Mouse (Mus musculus) left cerebral cortex, postnatal 4 days (tissue): Measurements from ENCODE around the gene Ccdc47. TPM values are rescaled to one million over a fixed set of nuclear protein-coding genes. Genes with fewer than 3 reads are reported as not detected.
"Not testable (repeated sequence)": the region's sequence is repeated elsewhere in the genome, so short reads cannot be mapped to it uniquely, and the experiment has no call there.

Experiments used
- DNase-seq: peaks from one replicate; pipeline ENCODE4 v3.0.0-alpha.2; 2022
- intact Hi-C: fragments of 180-260 bp; cut with DNase I; formaldehyde crosslinking; loops from one replicate; pipeline ENCODE4 v1.15.1; 2025
- total RNA-seq, 2 experiments: library from RNA; stranded (reverse); gene quantifications; 2 replicates each; pipeline ENCODE4 v1.2.3; 2021

The Ccdc47 gene
- 10 to 100 TPM; 69.4 to 74.7 TPM for total RNA-seq

DNA sequence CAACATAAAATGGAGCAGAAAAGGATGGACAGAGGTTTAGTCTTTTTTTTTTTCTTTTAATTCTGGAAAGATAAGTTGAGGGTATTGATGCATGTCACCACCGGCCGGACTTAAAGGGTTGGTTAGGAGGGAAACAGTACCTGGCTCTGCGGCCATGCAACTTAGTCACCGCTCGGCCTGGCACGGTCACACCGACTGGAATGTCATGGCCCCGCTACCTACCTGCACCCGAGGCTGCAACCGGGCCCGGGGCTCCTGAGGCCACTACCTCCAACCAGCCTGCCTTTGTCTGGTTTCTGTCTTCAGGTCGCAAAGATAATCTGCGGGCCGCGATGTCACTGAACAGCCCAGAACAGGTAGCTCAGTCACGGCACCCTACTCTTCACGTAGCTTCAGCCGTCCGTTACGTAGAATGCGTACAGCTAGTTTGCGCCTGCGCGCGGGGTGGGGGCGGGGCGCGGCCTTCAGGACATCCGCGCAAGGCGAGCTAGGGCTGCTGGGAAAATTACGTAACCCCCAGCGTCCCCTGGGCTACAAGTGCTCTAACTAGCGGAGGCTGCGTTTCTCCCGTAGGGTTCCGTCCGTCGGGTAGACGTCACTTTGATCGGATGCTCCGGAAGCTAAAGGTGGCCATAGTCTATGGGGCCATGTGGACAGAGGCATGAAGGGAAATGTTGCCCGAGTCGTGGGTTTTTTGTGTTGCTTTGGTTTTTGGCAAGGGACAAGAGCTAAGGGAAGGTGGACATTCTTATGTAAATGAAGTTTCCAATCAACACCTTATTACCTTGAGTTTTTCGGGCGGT is at the start of gene Ccdc47:
TSS of gene Ccdc47 (minus strand) at position 418 of the 803 bp plus-strand sequence.
- DNase-seq, result peak; percentile 98
- intact Hi-C loops, result no loop called here

DNA sequence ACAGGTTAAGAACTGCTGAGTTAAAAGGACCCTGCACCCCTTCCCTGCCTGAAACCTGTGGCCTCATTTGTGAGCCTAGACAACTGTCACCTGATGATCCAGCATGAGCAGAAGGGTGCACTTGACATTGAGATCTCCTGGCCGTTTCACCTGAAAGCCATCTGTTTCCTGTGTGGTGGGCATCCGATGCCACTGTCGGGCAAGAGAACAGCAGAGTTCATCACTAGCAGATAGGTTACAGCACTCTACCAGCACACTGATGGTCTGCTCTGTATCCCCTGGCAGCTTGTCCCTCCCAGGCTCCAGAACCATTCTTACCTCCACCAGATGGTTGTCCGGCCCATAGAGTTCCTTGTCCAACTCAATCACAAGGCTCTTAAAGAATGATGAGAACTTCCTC is 49.4 kb upstream of the Ccdc47 start:
- intact Hi-C loops, result loop anchor here (10.0 kb wide), 1 partner anchor 129 kb away; no protein-coding TSS in a partner anchor
- DNase-seq, result no peak

GRCm38 (mm10) chr11:106264988-106265387 is 48.8 kb upstream of the Ccdc47 start:
- DNase-seq, result no peak
- intact Hi-C loops, result loop anchor here (10.0 kb wide), 1 partner anchor 130 kb away; no protein-coding TSS in a partner anchor

- intact Hi-C loops, result loop anchor here (10.0 kb wide), 1 partner anchor 131 kb away; no protein-coding TSS in a partner anchor
- no peak for DNase-seq
Measured at GRCm38 (mm10) chr11:106263963-106264362, 47.8 kb upstream of the Ccdc47 start.

- no peak for DNase-seq
- intact Hi-C loops, result loop anchor here (10.0 kb wide), 1 partner anchor 134 kb away; no protein-coding TSS in a partner anchor
Measured at GRCm38 (mm10) chr11:106260826-106261450, 44.8 kb upstream of the Ccdc47 start.

DNA sequence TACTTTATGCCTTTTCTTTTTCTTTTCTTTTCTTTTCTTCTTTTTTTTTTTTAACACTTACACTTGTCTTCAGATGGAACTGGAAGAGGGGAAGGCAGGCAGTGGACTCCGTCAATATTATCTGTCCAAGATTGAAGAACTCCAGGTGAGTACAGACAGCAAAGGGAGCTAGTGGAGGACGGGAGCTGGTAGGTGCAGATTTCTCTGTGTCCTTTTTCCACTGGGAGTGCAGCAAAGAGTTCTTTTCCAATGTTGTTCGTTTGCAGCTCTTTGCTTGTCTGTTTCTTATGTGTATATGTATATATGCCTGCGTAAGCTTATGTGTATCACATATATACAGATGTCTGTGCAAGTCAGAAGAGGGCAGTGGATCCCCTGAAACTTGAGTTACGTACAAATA is 40.6 kb upstream of the Ccdc47 start:
- DNase-seq, result peak; percentile 27
- intact Hi-C loops, result loop anchor here (5.0 kb wide), 1 partner anchor 71 kb away; no protein-coding TSS in a partner anchor

DNA sequence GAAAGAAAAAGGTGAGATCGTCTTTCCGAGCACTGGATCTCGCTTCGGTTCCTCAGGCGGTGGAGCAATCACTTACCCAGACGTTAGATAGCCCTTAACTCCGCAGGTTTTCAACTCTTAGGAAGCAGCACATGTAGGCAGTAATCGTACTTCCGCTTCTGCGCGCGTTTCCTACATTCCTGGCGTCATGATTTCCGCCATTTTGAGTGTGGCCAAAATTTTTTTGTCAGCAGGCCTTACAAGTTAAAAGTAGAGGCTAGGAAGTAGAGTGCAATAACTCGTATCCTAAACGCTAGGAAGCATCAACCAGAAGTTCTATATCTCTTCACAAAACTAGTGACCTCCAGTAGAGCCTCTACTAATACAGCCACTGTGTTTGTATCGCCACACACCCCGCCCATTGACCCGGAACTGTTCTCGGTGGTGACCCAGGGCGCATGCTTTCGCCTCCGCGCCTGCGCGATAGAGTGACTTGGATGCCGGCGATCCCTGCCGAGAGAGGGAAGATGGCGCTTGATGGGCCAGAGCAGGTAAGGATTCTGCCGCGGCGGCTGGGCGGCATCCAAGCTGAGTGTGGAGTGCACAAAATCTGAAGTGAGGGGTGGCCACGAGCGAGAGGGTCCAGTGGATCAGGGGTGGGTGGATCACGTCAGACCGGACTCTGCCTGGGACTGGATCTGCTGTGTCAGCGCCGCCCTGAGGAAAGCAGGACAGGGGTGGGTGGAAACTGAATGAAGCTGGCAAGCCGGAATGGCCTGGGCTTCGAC is 39.7 kb upstream of the Ccdc47 start, which contains the start of the genes Ftsj3 and Psmc5:
TSS of gene Ftsj3 (minus strand) at position 395 of the 767 bp plus-strand sequence.
TSS of gene Psmc5 (plus strand) at position 470 of the 767 bp plus-strand sequence.
- intact Hi-C loops, result loop anchor here (5.0 kb wide), 1 partner anchor 71 kb away; no protein-coding TSS in a partner anchor
- peak; percentile 99 for DNase-seq

DNA sequence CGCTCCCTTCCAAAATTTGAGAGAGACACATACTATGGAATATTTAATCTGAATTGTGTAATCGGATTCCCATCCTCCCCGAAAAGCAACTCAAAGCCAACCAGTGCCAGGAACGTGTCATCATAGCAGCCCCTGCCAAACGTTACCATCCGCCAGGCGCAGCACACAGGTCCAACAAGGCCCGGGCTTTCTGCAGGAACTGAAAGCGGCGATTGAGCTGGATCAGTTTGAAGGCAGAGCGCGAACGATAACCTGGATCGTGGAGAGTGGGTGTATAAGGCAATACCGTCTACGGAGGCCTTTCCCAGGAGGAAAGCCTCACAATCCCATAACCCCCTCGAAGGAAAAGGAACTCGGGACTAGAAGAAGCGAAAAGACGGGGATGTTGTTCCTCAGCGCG is 39.0 kb upstream of the Ccdc47 start:
- intact Hi-C loops, result loop anchor here (5.0 kb wide), 1 partner anchor 72 kb away; no protein-coding TSS in a partner anchor
- DNase-seq, result peak; percentile 22

- intact Hi-C loops, result loop anchor here (5.0 kb wide), 1 partner anchor 73 kb away; no protein-coding TSS in a partner anchor
- DNase-seq, result no peak
Measured at GRCm38 (mm10) chr11:106254767-106255166, 38.6 kb upstream of the Ccdc47 start.

DNA sequence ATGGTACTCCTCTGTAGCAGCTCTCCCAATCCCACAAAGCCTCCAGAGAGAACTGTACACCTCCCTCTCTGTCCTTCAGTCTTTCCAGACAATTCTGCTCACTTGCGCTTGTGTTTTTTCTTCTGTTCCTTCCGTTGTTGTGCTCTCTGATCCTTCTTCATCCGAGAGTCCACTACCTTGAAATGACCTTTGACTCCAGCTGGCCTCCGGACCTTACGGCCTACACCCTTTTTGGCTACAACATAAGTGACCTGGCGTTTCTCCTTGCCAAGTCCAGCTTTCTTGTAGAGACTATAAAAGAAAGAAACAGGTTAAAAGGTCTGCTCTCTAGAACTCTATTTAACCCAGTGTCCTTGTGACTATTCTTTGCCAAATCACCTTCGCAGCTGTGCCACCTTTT is 33.2 kb upstream of the Ccdc47 start:
- DNase-seq, result no peak
- intact Hi-C loops, result no loop called here

DNA sequence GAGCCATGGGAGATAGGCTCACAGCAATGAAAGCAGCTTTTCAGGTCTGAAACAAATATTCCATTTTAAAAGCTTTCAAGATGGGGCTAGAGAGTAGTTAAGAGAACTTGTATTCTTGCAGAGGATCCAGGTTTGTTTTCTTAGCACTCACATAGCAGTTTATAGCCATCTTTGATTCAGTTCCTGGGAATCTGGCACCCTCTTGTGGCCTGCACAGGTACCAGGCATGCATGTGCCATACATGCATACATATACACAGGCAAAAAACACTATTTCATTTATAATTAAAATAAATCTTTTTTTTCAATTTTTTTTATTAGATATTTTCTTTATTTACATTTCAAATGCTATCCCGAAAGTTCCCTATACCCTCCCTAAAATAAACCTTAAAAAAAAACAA is 30.7 kb upstream of the Ccdc47 start:
- no peak for DNase-seq
- intact Hi-C loops, result no loop called here

DNA sequence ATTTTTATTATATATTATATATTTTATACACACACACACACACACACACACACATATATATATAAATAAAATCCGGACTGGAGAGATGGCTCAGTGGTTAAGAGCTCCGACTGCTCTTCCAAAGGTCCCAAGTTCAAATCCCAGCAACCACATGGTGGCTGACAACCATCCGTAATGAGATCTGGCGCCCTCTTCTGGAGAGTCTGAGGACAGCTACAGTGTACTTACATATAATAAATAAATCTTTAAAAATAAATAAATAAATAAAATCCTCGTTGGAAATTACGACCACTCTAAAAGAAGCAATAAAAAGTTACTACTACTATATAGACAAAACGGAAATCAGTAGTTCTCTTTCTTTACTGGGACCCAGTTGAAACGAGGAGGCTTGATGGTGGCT is 17.8 kb upstream of the Ccdc47 start:
- DNase-seq, intact Hi-C loops: not testable (repeated sequence)

GRCm38 (mm10) chr11:106220603-106221002 is 4.5 kb upstream of the Ccdc47 start:
- intact Hi-C loops, result no loop called here

DNA sequence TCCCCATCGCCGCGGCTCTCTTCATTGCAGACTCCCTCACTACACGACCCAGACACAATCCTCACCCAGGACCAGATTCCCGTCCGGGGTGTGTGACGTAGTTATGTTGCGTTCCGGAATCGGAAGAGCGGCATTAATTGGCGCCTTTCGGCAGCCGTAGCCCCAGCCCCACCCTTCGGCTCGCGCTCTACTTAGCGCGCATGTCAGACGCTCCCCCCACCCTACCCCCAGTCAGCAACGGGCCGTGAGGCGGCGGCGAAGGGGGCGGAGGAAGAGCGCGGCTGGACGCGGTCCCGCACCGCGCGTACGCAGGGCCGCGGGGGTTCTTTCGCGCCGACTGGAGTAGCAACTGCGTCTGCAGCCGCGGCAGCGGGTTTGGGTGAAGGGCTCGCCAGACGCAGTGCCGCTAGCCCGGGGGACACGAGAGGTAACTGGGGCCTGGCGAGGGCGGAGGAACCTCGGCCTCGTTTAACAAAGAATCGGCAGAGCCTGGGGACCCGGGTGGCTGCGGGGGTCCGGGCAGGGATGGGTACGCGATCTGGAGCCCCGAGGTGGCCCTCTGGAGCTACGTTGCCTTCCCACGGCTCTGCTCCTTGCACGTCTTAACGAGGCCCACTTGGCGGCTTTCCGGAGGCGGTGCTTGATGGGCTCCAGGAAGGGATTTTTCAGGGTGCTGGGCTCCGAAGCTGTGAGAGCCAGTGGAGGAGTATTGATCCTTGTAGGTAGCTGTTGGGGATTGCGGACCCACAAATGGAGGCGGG is 766 bp upstream of the Ccdc47 start, which contains the start of gene Ddx42:
TSS of gene Ddx42 (plus strand) at position 197 of the 761 bp plus-strand sequence.
- intact Hi-C loops, result no loop called here
- peak; percentile 94 for DNase-seq

More at GRCm38 (mm10) chr11:106220603-106221002, 4.5 kb upstream of the Ccdc47 start:
- no peak for DNase-seq

GRCm38 (mm10) chr11:106215450-106215859 is 689 bp downstream of the Ccdc47 start:
- intact Hi-C loops, result no loop called here
- DNase-seq, result no peak

DNA sequence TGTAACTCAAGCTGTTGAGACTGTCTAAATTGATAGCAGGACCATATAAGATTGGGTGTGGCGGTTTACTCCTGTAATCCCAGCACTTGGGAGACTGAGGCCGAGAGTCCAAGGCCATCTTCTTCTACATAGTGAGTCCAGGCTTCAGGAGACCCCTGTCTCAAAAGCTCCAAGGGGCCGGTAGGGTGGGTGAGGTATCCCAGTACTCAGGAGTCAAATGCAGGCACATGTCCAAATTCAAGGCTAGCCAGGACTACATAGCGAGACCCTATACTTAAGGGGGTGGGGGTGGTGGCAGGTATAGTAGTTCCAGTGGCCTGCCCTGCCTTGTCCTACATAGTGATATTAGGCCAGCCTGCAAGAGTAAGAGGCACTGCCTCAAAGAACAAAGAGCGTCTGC is 1.3 kb downstream of the Ccdc47 start:
- intact Hi-C loops, result no loop called here
- no peak for DNase-seq

DNA sequence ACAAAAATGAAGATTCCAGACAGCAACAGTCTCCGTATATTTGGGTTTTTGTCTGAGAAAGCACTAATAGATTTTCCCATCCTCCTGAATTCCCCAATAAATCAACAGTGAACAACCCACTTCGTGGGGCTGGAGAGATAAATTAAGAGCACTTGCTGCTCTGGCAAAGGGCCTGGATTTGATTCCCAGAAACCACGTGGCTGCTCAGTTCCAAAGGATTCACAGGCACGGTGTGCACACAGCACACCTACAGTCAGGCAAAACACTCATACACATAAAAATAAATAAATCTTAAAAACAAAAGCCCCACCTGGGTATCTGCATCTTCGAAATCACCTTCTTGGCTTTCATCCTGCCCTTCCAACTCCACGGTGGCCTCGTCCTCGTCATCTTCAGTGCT is 3.4 kb downstream of the Ccdc47 start:
- no peak for DNase-seq
- intact Hi-C loops, result no loop called here

- intact Hi-C loops, result no loop called here
- DNase-seq, result no peak
Measured at GRCm38 (mm10) chr11:106202123-106202465, 14.1 kb downstream of the Ccdc47 start, which contains the start of gene Strada. Strada (minus strand) TSS chr11:106202168.

GRCm38 (mm10) chr11:106201337-106202122 is 14.6 kb downstream of the Ccdc47 start:
- DNase-seq, result no peak
- intact Hi-C loops, result no loop called here
